Mouse (Mus musculus) stomach, embryonic 15.5 days (tissue): Measurements from ENCODE around the gene Cited1. TPM values are rescaled to one million over a fixed set of nuclear protein-coding genes. Genes with fewer than 3 reads are reported as not detected.

Experiments
- microRNA-seq: library from miRNA; unstranded; fragments of <30 nt; microRNA quantifications from one replicate; pipeline ENCODE4, GENCODE M21; 2016
- polyA plus RNA-seq: library from polyadenylated mRNA; unstranded; fragments of >200 nt; fragmentation: Nextera tagmentation; extraction: Ambion mirVana; gene quantifications from 2 replicates; pipeline ENCODE4 v1.2.1, GENCODE M21; 2015

The Cited1 gene
- polyA plus RNA-seq, 1 experiment from 2014 or later, result 12.5 TPM

Small RNA genes within 50 kb of the gene (microRNA-seq; reads per million reads assigned to microRNA genes)
- not detected for gene Gm26318

Other genes with a start within 250 kb of the Cited1 start
- 2.4 and 2.5 TPM in 2 replicates for gene Rtl5, start 180.9 kb downstream of the Cited1 start, polyA plus RNA-seq
- gene Pin4, start 132.7 kb downstream of the Cited1 start, polyA plus RNA-seq, result 54.4 and 60.8 TPM in 2 replicates
- 9.4 and 10.5 TPM in 2 replicates for gene Ercc6l, start 95.1 kb downstream of the Cited1 start, polyA plus RNA-seq
- 742 and 771 TPM in 2 replicates for gene Rps4x, start 62.8 kb downstream of the Cited1 start, polyA plus RNA-seq